Mouse (Mus musculus): ENCODE results near the gene Ralgps1.
A peak's percentile ranks its signal among the peaks of the same experiment; 100 is the strongest.
"Not testable (repeated sequence)": the region's sequence is repeated elsewhere in the genome, so short reads cannot be mapped to it uniquely, and the experiment has no call there.

Ralgps1 gene

DNA sequence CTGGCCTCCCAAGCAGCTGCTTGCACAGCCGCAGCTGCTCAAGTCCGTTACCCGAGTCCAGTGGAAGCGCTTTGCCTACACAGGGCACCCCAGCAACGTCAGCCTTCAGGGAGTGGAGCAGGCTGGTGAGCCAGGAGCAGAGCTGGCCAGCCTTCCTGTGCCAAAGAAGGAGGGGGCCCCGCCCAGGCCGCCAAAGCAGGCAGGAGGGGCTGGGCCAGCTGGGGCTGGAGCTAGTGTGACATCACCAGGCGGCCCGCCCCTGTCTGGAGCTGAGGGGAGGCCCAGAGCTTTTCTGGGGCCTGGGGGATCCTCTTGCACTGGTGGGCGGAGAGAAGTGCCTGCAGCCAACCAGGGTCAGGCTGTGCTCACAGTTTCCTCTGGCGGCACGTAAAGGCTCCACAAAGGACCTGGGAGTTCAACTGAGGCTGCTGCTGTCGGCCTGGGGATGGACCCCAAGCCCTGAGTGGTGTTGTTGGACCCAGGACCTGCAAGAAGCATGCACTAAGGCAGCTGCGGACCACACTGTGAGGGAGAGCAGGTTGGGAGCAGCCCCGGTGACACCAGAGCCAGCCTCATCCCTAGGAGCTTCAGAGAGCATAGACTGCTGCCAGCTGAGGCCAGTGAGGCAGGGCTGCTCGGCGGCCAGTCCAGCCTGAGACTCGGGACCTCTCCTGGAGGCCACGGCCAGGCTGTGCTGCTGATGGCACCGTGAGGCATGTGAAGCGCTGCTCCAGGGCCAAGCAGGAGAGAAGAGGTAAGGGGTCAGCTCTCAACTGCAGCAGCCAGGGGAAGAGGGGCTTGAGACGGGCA is 155.4 kb downstream of the Ralgps1 start, which contains the start of gene Angptl2:
Gene Angptl2, plus strand, starts transcription at position 370 of the 810 bp plus-strand sequence.
- peak; percentile 92 for DNase-seq (ENCODE audit: extremely low spot score, low spot score)

DNA sequence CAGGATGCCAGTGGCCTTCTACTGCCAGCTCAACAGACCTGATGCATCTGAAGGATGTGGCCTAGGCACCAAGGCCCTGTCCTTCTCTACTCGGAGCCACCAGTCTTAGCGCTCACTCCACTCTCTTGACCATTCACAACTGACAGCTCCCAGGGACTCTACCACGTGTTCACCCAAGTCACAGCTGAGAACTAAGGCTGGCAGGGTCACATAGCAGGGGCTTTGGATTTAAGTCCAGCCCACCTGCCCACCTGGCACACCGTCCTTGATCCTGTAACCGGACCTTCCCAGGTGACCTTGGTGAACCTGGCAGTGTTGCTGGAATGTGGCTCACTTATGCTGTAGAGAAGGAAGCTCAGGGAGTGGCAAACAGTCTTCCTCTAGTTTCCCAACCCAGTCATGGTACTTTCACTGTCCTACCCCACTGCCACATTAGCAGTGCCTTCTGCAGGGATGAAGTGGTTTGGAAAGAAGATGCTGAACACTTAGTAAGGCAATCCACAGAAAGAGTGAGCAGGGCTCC is 156.0 kb downstream of the Ralgps1 start:
- no peak for DNase-seq (ENCODE audit: extremely low spot score, low spot score)

- DNase-seq (ENCODE audit: extremely low spot score, low spot score): not testable (repeated sequence)
These were observed 160.0 kb downstream of the Ralgps1 start for GRCm38 (mm10) chr2:33211263-33211662.

- DNase-seq (ENCODE audit: extremely low spot score, low spot score): no peak
These were observed 160.4 kb downstream of the Ralgps1 start for GRCm38 (mm10) chr2:33210841-33211240.

DNA sequence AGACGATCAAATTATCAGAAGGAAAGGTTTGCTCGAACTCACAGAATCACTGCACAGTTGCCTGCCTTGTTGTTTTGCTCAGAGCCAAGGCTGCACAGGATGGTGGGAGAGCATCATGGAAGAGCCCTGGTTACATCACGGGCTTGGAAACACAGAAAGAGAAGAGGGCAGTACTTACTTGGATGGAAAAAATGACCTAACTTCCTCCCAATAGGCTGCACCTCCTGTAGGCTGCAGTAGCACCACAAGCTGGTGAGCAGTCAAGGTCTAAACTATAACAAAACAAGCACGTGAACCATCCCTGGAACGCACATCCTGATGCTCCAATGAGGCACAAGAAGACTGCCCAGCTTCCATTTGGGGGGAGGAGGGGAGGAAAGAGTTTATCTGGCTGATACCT is 163.2 kb downstream of the Ralgps1 start:
- DNase-seq (ENCODE audit: extremely low spot score, low spot score): no peak

DNA sequence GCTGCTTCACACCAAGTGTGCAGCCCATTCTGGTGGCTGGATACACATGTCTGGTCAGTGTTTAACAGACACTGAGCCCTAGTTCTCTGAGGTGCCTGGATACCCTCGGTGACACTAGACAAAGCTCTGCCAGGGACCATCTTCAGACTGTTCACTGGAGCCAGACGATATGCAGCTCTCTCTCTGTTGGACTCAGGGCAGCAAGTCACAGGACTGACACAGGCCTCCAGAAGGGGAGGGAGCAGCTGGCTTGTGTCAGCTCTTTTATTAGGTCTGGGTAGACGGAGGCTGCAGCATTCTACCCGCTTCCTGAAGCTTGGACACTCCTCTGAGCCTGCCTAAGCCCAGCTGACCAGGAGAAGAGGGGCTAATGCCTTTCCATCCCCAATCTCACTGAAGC is 164.2 kb downstream of the Ralgps1 start:
- DNase-seq (ENCODE audit: extremely low spot score, low spot score): no peak

GRCm38 (mm10) chr2:33205939-33206525 is 165.3 kb downstream of the Ralgps1 start:
- DNase-seq (ENCODE audit: extremely low spot score, low spot score): no peak

- no peak for DNase-seq (ENCODE audit: extremely low spot score, low spot score)
These were observed 166.3 kb downstream of the Ralgps1 start for GRCm38 (mm10) chr2:33204980-33205379.

- DNase-seq (ENCODE audit: extremely low spot score, low spot score): no peak
These were observed 168.0 kb downstream of the Ralgps1 start for GRCm38 (mm10) chr2:33203284-33203683.

- no peak for DNase-seq (ENCODE audit: extremely low spot score, low spot score)
These were observed 170.8 kb downstream of the Ralgps1 start for GRCm38 (mm10) chr2:33200368-33201068.

GRCm38 (mm10) chr2:33189976-33190375 is 181.3 kb downstream of the Ralgps1 start:
- DNase-seq (ENCODE audit: extremely low spot score, low spot score): no peak

DNA sequence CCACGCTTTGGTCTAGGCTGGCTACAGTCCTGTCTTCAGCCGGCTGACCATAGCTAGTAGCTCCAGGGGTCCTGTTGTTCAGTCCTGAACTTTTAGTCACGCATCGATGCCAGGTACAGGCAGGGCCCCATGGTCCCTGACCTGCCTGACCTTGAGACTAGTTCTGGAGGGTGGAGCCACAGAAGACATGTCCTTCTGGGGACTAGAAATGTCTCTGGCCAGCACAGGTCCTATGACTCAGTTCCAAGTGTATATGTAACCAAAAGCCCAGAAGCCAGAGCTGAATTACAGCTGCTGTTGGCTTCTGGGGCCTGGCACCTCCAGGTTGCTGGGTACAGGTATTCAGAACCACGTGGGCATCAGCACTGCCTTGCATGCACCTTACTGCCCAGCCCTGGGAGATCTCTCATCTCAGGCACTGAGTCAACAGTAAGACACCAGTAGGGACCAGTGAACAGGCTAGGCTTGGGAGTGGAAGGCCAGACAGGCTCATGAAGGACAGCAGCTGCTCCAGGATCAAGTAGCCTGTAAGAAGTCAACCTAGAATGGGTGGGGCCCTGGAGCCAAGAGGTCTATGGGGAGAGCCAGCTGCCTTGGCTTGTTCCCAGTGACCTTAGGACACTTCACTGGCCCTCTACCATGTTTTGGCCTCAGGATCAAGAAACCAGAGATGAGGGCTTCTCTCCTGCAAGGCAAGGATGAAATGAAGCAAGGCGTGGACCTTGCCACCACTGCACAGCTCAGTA is 182.2 kb downstream of the Ralgps1 start:
- DNase-seq (ENCODE audit: extremely low spot score, low spot score): no peak

DNA sequence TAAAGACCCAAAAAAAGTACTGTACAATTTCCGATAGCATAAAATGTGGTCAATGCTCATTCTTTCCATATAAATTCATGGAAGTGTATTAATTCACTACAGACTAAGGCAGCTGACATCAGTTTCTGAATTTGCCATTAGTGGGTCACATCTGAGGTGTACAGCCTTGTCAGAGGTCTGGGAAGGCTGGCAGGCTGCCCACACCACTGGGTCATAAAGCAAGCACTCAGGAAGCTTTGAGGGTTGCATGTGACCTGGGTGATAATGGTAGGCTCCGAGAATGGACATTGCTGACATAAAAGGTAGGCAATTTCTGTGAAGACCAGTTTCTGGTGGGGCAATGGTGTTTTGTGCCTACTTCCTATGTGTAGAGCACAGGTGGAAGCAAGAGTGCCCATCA is 183.4 kb downstream of the Ralgps1 start:
- DNase-seq (ENCODE audit: extremely low spot score, low spot score): no peak

DNA sequence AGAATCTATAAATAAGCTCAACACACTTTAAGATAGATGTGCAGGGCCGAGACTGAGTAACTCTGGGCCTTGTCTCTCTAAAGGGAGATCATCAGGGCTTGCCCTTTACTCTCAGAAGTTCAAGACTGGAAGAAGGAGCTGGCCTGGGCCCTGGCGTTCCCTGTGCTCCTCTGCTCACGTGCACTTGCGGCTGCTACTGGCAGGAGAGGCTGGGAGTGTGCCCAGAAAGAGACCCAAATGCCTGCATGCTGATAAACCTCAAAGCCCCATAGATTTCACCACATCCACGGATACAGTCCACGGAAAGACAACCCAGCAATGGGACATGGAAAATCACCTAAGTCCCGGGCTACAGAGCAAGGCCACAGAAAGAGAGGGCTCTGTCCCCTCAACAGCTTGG is 184.8 kb downstream of the Ralgps1 start:
- DNase-seq (ENCODE audit: extremely low spot score, low spot score): no peak

DNA sequence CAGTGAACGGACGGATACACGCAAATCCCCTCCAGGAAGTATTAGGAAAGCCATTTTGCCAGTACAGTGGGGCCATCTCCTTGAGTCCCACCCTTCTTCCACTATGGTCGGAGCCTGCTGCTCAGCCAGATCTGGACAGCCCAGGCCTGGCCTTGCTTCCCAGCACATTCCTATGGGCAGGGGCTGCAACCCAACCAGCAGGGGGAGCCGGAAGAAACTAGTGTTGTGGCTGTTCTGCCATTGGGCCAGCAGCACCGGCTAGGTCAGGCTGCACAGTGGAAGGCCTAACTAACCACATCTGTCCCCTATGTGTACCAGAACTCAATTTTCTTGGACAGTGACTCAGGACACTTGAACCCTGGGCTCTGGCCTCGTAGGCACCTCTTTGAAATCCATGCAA is 186.0 kb downstream of the Ralgps1 start:
- peak; percentile 29 for DNase-seq (ENCODE audit: extremely low spot score, low spot score)

GRCm38 (mm10) chr2:33184641-33185040 is 186.6 kb downstream of the Ralgps1 start:
- DNase-seq (ENCODE audit: extremely low spot score, low spot score): no peak

- no peak for DNase-seq (ENCODE audit: extremely low spot score, low spot score)
These were observed 188.0 kb downstream of the Ralgps1 start for GRCm38 (mm10) chr2:33183321-33183720.

DNA sequence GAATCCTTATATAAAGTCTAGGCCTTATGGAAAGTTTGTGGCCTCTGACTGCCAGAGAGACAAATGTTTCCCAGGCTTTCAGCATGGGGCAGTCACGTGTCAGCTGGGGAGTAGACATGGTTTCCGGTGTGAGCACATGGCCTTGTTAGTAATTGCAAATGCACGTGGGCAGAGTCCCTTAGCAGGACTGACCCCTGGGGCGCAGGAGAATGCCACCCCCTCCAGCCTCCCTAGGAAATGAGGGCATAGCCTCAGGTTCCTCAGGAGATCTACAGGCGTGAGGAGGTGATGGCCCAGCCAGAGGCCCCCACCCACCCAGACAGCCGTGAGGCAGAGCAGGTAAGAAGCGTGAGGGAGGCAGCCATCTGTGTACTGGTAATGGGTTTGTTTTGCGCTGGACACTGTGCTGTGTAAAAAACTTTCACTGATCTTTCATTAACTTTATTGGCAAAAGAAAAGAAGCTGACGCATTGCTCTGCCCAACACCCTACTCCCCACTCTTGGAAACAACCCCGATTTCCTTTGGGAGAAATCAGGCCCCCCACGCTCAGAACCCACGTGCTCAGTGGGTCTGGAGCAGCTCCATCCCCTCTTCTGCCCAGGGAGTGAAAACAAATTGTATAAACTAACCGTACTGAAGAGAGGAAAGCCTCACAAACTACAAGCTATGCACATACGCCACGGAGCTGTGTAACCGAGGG is 191.2 kb downstream of the Ralgps1 start:
- peak; percentile 26 for DNase-seq (ENCODE audit: extremely low spot score, low spot score)

- no peak for DNase-seq (ENCODE audit: extremely low spot score, low spot score)
These were observed 191.9 kb downstream of the Ralgps1 start for GRCm38 (mm10) chr2:33179171-33179929.

Measured in neural tube, embryonic 10.5 days (tissue).